Mouse (Mus musculus): ENCODE measurements around the gene Prr15.

Prr15 gene

DNA sequence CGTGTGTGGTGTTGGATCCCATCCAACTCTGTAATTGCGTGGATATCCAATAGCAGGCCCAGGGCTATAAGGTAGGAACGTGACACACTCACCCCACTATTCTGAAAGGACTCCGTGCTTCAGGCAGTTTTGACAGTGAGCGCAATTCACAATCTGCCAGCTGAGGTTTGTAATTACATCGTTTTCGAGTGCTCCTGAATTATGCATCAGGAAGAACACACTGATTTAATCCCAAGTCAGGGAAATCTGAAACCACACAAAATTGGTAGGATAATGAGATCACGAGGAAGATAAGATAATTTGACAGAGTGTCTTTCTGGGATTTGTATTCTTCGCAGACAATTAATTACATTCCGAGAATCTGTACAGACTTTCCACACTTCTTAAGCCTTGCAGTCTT, 6.1 kb downstream of the Prr15 start:
- DNase-seq (ENCODE audit: low spot score in 2 of 2): no peak

- no peak for DNase-seq (ENCODE audit: low spot score in 2 of 2)
Observed at GRCm38 (mm10) chr6:54332203-54332602, 6.6 kb downstream of the Prr15 start.

DNA sequence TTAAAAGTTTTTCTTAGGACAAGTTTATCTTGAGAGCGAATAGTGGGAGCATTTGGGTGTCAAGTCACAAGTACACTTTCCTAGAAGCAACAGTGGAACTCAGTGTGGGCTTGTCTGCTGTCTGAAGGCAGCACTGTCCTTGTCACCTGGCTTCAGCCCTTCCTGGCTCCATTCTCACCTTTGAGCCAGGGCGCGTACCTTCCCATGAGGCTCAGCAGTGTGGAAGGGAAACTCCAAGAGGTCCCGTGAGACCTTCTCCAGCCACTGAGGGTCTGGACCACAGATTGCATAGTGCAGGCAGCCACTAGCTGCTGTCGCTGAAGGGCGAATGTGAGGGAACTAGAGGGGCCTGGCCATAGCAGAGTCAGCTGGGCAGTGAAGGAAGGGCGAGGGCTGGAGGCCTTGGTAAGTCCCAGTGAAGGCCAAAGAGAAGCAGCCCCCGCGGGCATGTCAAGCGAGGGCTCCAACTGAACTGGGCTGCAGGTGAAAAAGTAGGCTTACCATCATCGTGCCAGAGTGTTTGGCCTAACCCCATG, 7.5 kb downstream of the Prr15 start:
- no peak for DNase-seq (ENCODE audit: low spot score in 2 of 2)

- no peak for DNase-seq (ENCODE audit: low spot score in 2 of 2)
Observed at GRCm38 (mm10) chr6:54333652-54334396, 8.2 kb downstream of the Prr15 start.

- DNase-seq (ENCODE audit: low spot score in 2 of 2): no peak
Observed at GRCm38 (mm10) chr6:54337321-54337720, 11.7 kb downstream of the Prr15 start.

DNA sequence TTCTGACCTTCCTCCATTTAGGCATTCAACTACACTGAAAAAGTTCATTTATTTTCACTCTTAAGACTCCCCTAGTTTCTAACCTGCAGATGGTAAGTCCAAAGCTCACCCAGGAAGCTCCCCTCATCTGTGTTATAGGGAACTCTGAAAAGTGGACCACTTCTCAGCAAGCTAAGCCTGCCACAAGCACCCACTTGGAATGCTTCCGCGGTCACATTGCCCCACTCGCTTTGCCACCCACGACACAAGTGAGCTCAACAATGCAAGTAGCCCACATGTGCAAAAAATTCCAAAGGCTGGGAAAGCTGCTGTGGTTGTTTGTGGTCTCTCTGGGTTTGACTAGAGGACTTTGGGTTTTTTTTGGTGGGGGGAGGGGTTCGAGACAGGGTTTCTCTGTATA, 15.5 kb downstream of the Prr15 start:
- DNase-seq (ENCODE audit: low spot score in 2 of 2): no peak

- no peak for DNase-seq (ENCODE audit: low spot score in 2 of 2)
Observed at GRCm38 (mm10) chr6:54342223-54342622, 16.6 kb downstream of the Prr15 start.

- DNase-seq (ENCODE audit: low spot score in 2 of 2): no peak
Observed at GRCm38 (mm10) chr6:54351860-54352259, 26.2 kb downstream of the Prr15 start.

DNA sequence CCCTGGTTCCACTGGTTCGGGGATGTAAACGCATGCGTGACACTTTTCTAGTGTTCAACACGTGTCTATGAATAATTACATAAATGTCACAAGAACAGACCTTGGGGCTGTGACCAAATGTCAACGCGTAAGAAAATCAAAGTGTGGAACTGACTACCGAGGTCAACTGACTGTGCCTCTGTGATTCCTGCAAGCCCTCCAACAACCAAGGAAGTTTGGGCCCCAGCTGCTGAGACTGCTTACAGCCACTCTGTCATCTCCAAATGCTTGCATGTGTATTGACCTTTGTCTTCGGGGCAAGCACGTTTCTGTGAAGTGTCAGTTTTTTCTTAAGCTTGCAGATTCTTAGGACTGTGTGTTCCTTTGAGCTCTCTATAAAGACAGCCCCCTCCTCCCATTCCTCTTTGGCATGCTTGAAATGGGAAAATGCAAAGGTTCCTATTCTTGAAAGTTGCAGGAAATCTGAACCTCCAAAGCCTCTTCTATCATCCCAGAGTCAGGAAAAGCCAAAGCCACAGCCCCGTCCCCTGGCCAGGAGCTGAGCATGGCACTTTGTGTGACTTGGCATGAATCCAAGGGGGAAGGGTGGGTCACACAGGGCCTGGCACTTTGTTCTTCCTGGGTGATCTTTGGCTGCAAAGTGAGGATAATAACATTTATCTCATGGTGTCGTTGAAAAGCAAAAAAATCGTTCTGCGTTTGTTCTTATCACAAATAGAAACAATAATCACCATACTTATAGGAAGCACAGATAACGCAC, 27.5 kb downstream of the Prr15 start:
- DNase-seq (ENCODE audit: low spot score in 2 of 2): no peak

- DNase-seq (ENCODE audit: low spot score in 2 of 2): no peak
Observed at GRCm38 (mm10) chr6:54353698-54354097, 28.1 kb downstream of the Prr15 start.

DNA sequence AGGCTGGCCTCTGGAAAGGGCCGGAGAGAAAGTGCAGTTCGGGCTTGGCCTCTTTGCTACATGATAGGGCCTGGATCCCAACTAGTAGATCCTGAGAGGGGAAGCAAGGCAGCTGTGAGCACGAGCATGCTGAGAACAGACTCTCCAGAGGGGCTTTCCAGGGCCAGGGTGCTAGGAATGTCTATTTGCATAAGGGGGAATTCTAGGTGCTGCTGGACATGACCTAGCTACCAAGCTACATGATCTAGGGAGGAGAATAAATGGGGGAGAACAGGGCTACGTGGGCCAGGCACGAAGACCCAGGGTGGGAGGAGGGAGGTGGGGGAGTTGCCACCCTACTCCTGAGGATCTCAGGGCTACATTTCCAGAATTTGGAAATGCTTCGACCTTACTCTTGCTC, 30.0 kb downstream of the Prr15 start:
- no peak for DNase-seq (ENCODE audit: low spot score in 2 of 2)

DNA sequence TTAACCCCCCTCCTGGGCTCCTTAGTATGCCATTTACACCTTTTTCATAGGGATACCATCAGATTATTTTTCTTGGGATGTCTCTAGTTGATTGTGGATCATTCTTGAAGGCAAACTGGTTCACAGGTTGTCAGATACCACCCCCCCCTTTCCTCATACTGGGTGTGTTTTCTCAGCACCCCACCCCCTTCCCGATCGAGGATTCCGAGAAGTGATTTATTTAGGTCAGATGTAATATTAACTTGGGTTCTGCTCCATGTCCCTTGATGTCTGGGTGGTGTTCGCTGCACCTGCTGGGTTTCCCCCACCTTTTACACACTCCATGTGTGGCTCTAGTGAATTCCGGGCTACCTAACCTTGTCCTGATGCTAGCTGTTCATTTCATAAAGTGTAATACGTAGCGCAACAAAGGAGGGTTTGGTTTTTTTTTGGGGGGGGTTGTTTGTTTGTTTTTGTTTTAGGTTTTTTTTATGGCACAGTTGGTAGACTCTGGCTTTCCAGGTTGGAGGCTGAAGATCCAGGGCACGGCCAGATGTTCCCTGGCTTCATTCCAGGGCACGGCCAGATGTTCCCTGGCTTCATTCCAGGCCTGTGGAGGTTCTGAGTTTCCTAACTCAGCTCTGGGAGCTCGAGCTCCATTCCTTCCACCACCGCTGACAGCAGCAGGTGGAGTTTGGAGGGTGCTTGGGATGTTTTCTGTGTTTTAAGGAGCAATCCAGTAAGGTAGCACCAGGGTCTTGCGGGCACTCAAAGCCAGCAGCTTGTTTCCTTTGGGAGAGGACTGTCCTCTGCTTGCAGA, 37.1 kb downstream of the Prr15 start:
- no peak for DNase-seq (ENCODE audit: low spot score in 2 of 2)

- no peak for DNase-seq (ENCODE audit: low spot score in 2 of 2)
Observed at GRCm38 (mm10) chr6:54364406-54365136, 38.9 kb downstream of the Prr15 start.

- no peak for DNase-seq (ENCODE audit: low spot score in 2 of 2)
Observed at GRCm38 (mm10) chr6:54366607-54367006, 41.0 kb downstream of the Prr15 start.

GRCm38 (mm10) chr6:54368071-54368470, 42.4 kb downstream of the Prr15 start:
- no peak for DNase-seq (ENCODE audit: low spot score in 2 of 2)

GRCm38 (mm10) chr6:54369913-54370542, 44.4 kb downstream of the Prr15 start:
- DNase-seq (ENCODE audit: low spot score in 2 of 2): no peak

GRCm38 (mm10) chr6:54371874-54372273, 46.2 kb downstream of the Prr15 start:
- DNase-seq (ENCODE audit: low spot score in 2 of 2): no peak

DNA sequence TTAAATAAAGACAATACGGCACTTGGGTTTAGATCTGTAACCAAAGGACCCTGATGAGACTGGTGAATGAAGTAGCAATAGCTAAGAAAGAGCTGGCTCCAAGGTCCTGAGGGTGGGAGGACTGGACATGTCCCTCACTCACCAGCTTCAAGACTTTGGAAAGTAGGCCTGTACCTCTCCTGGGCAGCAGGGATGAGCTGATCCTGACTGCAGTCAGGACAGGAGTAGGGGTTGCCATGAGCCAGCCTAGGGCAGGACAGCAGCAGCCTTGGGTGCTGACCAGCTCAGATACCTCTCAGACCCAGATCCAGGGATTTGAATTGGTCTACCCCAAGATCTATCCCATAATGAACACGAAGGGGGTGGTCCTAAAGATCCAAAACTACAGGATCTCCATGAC, 53.7 kb downstream of the Prr15 start:
- no peak for DNase-seq (ENCODE audit: low spot score in 2 of 2)
